Mouse (Mus musculus): ENCODE measurements around the gene Apbb2. TPM values are rescaled to one million over a fixed set of nuclear protein-coding genes. Genes with fewer than 3 reads are reported as not detected.

Apbb2 gene
- total and polyA plus RNA-seq, 3 experiments: 0.34 to 0.40 (median 0.34) TPM

DNA sequence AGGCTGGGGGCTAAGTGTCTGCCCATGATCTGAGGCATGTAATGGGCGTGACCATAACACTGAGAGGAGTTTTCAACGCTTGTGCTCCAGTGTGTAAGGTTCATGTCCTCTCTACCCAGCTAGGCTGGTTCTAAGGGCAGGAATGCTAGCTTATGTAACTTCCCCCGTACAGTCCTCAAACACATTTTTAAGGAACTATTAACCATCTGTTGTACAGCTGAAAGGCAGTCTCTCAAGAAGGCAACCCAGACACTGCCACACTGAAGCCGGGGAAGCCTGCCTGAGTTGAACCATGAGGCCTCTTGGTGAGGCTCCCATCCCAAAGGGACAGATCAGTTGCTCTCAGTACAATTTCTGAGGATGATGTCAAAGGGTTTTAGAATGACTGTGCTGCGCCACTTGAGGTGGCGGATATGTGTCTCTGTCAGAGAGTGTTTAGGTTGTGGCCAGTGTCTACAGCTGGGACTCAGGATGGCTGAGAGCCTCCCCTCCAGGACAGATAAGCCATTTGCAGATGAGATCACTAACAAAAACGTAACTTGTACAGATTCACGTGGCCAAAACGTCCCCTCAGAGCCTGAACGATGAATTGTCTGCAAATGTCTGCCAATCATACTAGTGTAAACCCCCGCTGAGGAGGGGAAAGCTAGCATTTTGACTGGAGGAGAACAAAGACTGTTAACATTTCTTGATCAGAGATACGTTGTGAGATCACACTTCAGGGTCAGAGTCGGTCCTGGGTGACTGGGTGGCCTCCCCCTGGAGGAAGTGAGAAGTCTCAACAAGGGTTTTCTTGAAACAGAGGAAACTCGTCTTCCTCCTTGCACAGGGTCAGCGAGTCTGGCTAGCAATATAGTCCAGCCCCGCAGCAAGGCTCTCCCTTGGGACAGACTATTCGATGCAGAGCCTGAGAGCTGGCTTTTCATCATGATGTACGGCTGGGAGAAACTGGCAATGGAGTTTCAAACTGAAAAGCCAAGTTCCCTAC is 255.0 kb downstream of the Apbb2 start:
- Histone ChIP-seq H3K79me2 (replicated peaks; ENCODE audit: control insufficient read depth, extremely low read depth, insufficient read depth, poor library complexity, severe bottlenecking) (no peaks in the 10 kb centered on the region), H3K27ac (ENCODE audit: insufficient read depth, low read depth) (peak overlapping the region; percentile 79), H3K36me3 (replicated peaks in 1 of 2; ENCODE audit: control insufficient read depth in 1 of 2, insufficient read depth in 1 of 2, low read length in 1 of 2) (no peaks in the 10 kb centered on the region), H3K4me2 (ENCODE audit: insufficient read depth, low read depth, poor library complexity, severe bottlenecking) (peak overlapping the region; percentile 41), H3K27me3 (replicated peaks) (no peaks in the 10 kb centered on the region), H3K4me3 (replicated peaks in 1 of 3; ENCODE audit: low read depth in 2 of 3, low read length in 2 of 3, poor library complexity in 1 of 3) (peak overlapping the region in 1 of 3 experiments; percentile 12), H3K4me1 (ENCODE audit: control insufficient read depth in 1 of 2, insufficient read depth in 2 of 2) (peaks cover 17 to 48% of the 10 kb centered on the region in 2 experiments), H3K9me3 (replicated peaks; ENCODE audit: low read length) (no peaks in the 10 kb centered on the region), H3K9ac (ENCODE audit: insufficient read depth, low read depth) (no peak overlapping the region)
- dilution Hi-C loops (cut with MboI; ENCODE audit: extremely low pct_ligation_motif_present, extremely low pct_unique_long_range_greater_than_20kb, low sequenced_read_pairs) (no loop called here), in situ Hi-C loops (cut with MboI; ENCODE audit: low pct_ligation_motif_present, low pct_unique_long_range_greater_than_20kb, low sequenced_read_pairs) (no loop called here)
- peak; percentile 83 for DNase-seq (ENCODE audit: extremely low read depth)
- TF ChIP-seq ZKSCAN1 (IDR thresholded peaks at IDR 0.05; ENCODE audit: borderline replicate concordance, low read depth, low read length) (no peak), CHD2 (IDR thresholded peaks at IDR 0.05; ENCODE audit: low read length) (no peak), NELFE (IDR thresholded peaks at IDR 0.05; ENCODE audit: low read depth, low read length) (no peak), ZC3H11A (IDR thresholded peaks at IDR 0.05; ENCODE audit: low read depth, low read length) (no peak), JUND (conservative IDR thresholded peaks at IDR 0.05; ENCODE audit: low read depth, low read length) (peak; percentile 94), CTCF (conservative IDR thresholded peaks at IDR 0.05 in 1 of 2, IDR thresholded peaks at IDR 0.05 in 1 of 2; ENCODE audit: low read depth in 2 of 2, low read length in 2 of 2) (peak in 1 of 2 experiments; percentile 30; a peak in 2 of 4 replicates), MXI1 (IDR thresholded peaks at IDR 0.05; ENCODE audit: low read depth, low read length) (peak; percentile 50; the same call in 1 of the 2 replicates), MAFK (IDR thresholded peaks at IDR 0.05; ENCODE audit: insufficient replicate concordance, low read length) (peak; percentile 17; the same call in 1 of the 2 replicates), RCOR1 (conservative IDR thresholded peaks at IDR 0.05; ENCODE audit: low read depth, low read length) (no peak; the same call in 1 of the 2 replicates), ETS1 (conservative IDR thresholded peaks at IDR 0.05; ENCODE audit: low read depth, low read length) (peak; percentile 94), ZNF384 (IDR thresholded peaks at IDR 0.05; ENCODE audit: low read depth, low read length) (no peak), TBP (conservative IDR thresholded peaks at IDR 0.05; ENCODE audit: low read depth, low read length) (peak; percentile 76), RAD21 (IDR thresholded peaks at IDR 0.05; ENCODE audit: low read depth, low read length) (no peak; the same call in none of the 2 replicates), IRF4 (IDR thresholded peaks at IDR 0.05; ENCODE audit: low read depth, low read length) (peak; percentile 96), POLR2A (IDR thresholded peaks at IDR 0.05; ENCODE audit: low read depth, low read length) (no peak), TCF12 (IDR thresholded peaks at IDR 0.05; ENCODE audit: low read depth, low read length) (peak; percentile 31; the same call in 1 of the 2 replicates), ZMIZ1 (IDR thresholded peaks at IDR 0.05; ENCODE audit: low read depth, low read length) (no peak), NRF1 (IDR thresholded peaks at IDR 0.05; ENCODE audit: low read depth, low read length) (peak; percentile 23; the same call in 1 of the 2 replicates), SMC3 (IDR thresholded peaks at IDR 0.05; ENCODE audit: low read depth, low read length) (peak; percentile 25), USF1 (IDR thresholded peaks at IDR 0.05; ENCODE audit: low read depth, low read length) (no peak), USF2 (conservative IDR thresholded peaks at IDR 0.05; ENCODE audit: low read depth, low read length) (no peak; the same call in 1 of the 2 replicates), PAX5 (IDR thresholded peaks at IDR 0.05; ENCODE audit: low read length) (no peak), KAT2A (IDR thresholded peaks at IDR 0.05; ENCODE audit: insufficient replicate concordance, low read length) (no peak), EP300 (IDR thresholded peaks at IDR 0.05; ENCODE audit: low read length) (peak; percentile 82), BHLHE40 (IDR thresholded peaks at IDR 0.05; ENCODE audit: low read depth, low read length) (peak; percentile 71), GABPA (IDR thresholded peaks at IDR 0.05; ENCODE audit: insufficient replicate concordance, low read depth, low read length) (no peak), UBTF (IDR thresholded peaks at IDR 0.05; ENCODE audit: low read depth, low read length) (peak; percentile 78), MEF2A (IDR thresholded peaks at IDR 0.05; ENCODE audit: borderline replicate concordance, low read depth, low read length) (peak; percentile 81; the same call in 1 of the 2 replicates), JUN (IDR thresholded peaks at IDR 0.05; ENCODE audit: insufficient read depth, low read depth, low read length) (peak; percentile 95), POLR2AphosphoS2 (IDR thresholded peaks at IDR 0.05; ENCODE audit: low read depth, low read length) (no peak), CHD1 (IDR thresholded peaks at IDR 0.05; ENCODE audit: low read depth, low read length) (no peak), MAX (IDR thresholded peaks at IDR 0.05; ENCODE audit: low read length) (peak; percentile 66; the same call in 1 of the 2 replicates), ELF1 (IDR thresholded peaks at IDR 0.05; ENCODE audit: low read depth, low read length) (no peak), MYC (IDR thresholded peaks at IDR 0.05; ENCODE audit: low read depth, low read length) (no peak; the same call in 1 of the 2 replicates), MAZ (IDR thresholded peaks at IDR 0.05; ENCODE audit: low read depth, low read length) (peak; percentile 37; the same call in 1 of the 2 replicates), E2F4 (IDR thresholded peaks at IDR 0.05; ENCODE audit: insufficient replicate concordance, low read depth, low read length) (no peak), SIN3A (IDR thresholded peaks at IDR 0.05; ENCODE audit: low read length) (peak; percentile 67; the same call in 1 of the 2 replicates)

All from CH12.LX (cell line).